Mouse (Mus musculus): ENCODE measurements around the gene Numb. TPM values are rescaled to one million over a fixed set of nuclear protein-coding genes. Genes with fewer than 3 reads are reported as not detected.

Gene Numb
- 17.2 and 18.2 TPM in 2 replicates for total RNA-seq (2012; rRNA removed)

- Histone ChIP-seq H3K4me3 (ENCODE audit: insufficient read depth in 1 of 2, low read depth in 1 of 2, low read length in 2 of 2, poor library complexity in 1 of 2, severe bottlenecking in 1 of 2) (peak within 1 kb of the TSS; percentile 80 to 95), H3K36me3 (ENCODE audit: control insufficient read depth, insufficient read depth, low read length, poor library complexity, severe bottlenecking) (0 out of 2 replicates have a peak, but pooled peaks cover 2% of the 10 kb centered on the region), H3K9me3 (ENCODE audit: control insufficient read depth, insufficient read depth, low read depth, low read length) (no peaks in the 10 kb centered on the region), H3K9ac (ENCODE audit: insufficient read depth, low read depth, low read length, poor library complexity, severe bottlenecking) (peak within 1 kb of the TSS; percentile 81), H3K4me1 (ENCODE audit: control insufficient read depth in 2 of 2, insufficient read depth in 2 of 2, low read length in 2 of 2, poor library complexity in 1 of 2) (no peaks in the 10 kb centered on the region; a peak in 2 of 4 replicates), H3K27ac (ENCODE audit: insufficient read depth, low read depth, low read length, poor library complexity, severe bottlenecking) (peak within 1 kb of the TSS; percentile 23)
- DNase-seq (ENCODE audit: low read depth, low spot score) = peak; percentile 98
- in situ Hi-C loops (cut with MboI; ENCODE audit: low sequenced_read_pairs in 2 of 2, unreplicated experiment in 2 of 2) = no loop called here
- TF ChIP-seq HCFC1 (IDR thresholded peaks at IDR 0.05; ENCODE audit: borderline replicate concordance, insufficient read depth, low read length) (no peak; the same call in 1 of the 2 replicates), CHD2 (IDR thresholded peaks at IDR 0.05; ENCODE audit: low read depth, low read length) (peak; percentile 93)
These were observed at the start of gene Numb for GRCm38 (mm10) chr12:83921535-83922381. Gene Numb (minus strand): TSS chr12:83921934.

- in situ Hi-C loops (cut with MboI; ENCODE audit: low sequenced_read_pairs in 2 of 2, unreplicated experiment in 2 of 2) = no loop called here
- H3K9me3 ChIP-seq (ENCODE audit: control insufficient read depth, insufficient read depth, low read depth, low read length) = no peaks in the 10 kb centered on the region
- TF ChIP-seq CHD2 (IDR thresholded peaks at IDR 0.05; ENCODE audit: low read depth, low read length) (no peak), ZC3H11A (IDR thresholded peaks at IDR 0.05; ENCODE audit: borderline replicate concordance, low read depth, low read length) (no peak), HCFC1 (IDR thresholded peaks at IDR 0.05; ENCODE audit: borderline replicate concordance, insufficient read depth, low read length) (no peak), MAFK (IDR thresholded peaks at IDR 0.05; ENCODE audit: insufficient read depth, low read depth, low read length) (no peak), ZNF384 (IDR thresholded peaks at IDR 0.05; ENCODE audit: low read depth, low read length) (no peak)
- H3K9ac ChIP-seq (ENCODE audit: insufficient read depth, low read depth, low read length, poor library complexity, severe bottlenecking) = no peak overlapping the region
- no peak overlapping the region for H3K27ac ChIP-seq (ENCODE audit: insufficient read depth, low read depth, low read length, poor library complexity, severe bottlenecking)
- no peak overlapping the region for H3K4me3 ChIP-seq (ENCODE audit: insufficient read depth in 1 of 2, low read depth in 1 of 2, low read length in 2 of 2, poor library complexity in 1 of 2, severe bottlenecking in 1 of 2)
- no peaks in the 10 kb centered on the region for H3K4me1 ChIP-seq (ENCODE audit: control insufficient read depth in 2 of 2, insufficient read depth in 2 of 2, low read length in 2 of 2, poor library complexity in 1 of 2)
- no peak for DNase-seq (ENCODE audit: low read depth, low spot score)
- H3K36me3 ChIP-seq (ENCODE audit: control insufficient read depth, insufficient read depth, low read length, poor library complexity, severe bottlenecking) = no peaks in the 10 kb centered on the region
These were observed 43.5 kb upstream of the Numb start for GRCm38 (mm10) chr12:83965235-83965634.

- TF ChIP-seq ZNF384 (IDR thresholded peaks at IDR 0.05; ENCODE audit: low read depth, low read length) = no peak
- no peak for TF ChIP-seq HCFC1 (IDR thresholded peaks at IDR 0.05; ENCODE audit: borderline replicate concordance, insufficient read depth, low read length)
- no peak for TF ChIP-seq MAFK (IDR thresholded peaks at IDR 0.05; ENCODE audit: insufficient read depth, low read depth, low read length)
- TF ChIP-seq CHD2 (IDR thresholded peaks at IDR 0.05; ENCODE audit: low read depth, low read length) = no peak
- no peak for TF ChIP-seq ZC3H11A (IDR thresholded peaks at IDR 0.05; ENCODE audit: borderline replicate concordance, low read depth, low read length)
These were observed 36.5 kb upstream of the Numb start for GRCm38 (mm10) chr12:83958278-83958677.

DNA sequence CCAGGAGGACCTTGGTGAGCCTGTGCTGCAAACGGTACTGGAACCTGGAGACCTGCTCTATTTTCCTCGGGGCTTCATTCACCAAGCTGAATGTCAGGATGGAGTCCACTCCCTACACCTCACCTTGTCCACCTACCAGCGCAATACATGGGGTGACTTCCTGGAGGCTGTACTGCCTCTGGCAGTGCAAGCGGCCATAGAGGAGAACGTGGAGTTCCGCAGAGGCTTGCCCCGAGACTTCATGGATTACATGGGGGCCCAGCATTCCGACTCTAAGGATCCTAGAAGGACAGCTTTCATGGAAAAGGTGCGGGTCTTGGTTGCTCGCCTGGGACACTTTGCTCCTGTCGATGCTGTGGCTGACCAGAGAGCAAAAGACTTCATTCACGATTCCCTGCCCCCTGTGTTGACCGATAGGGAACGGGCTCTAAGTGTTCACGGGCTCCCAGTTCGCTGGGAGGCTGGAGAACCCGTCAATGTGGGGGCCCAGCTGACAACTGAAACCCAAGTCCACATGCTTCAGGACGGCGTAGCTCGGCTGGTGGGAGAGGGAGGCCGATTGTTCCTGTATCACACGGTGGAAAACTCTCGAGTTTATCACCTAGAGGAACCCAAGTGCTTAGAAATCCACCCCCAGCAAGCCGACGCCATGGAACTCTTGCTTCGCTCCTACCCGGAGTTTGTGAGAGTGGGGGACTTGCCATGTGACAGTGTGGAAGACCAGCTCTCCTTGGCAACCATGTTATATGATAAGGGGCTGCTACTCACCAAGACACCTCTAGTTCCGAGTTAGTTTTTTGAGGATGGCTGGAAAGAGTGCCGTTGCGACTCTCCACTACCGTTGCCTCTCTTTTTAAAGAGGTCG is 30.2 kb upstream of the Numb start:
- H3K9ac ChIP-seq (ENCODE audit: insufficient read depth, low read depth, low read length, poor library complexity, severe bottlenecking) = peak overlapping the region; percentile 95
- H3K36me3 ChIP-seq (ENCODE audit: control insufficient read depth, insufficient read depth, low read length, poor library complexity, severe bottlenecking) = peaks cover 14% of the 10 kb centered on the region
- no peak for DNase-seq (ENCODE audit: low read depth, low spot score)
- in situ Hi-C loops (cut with MboI; ENCODE audit: low sequenced_read_pairs in 2 of 2, unreplicated experiment in 2 of 2) = no loop called here
- TF ChIP-seq ZNF384 (IDR thresholded peaks at IDR 0.05; ENCODE audit: low read depth, low read length) = no peak
- no peak for TF ChIP-seq MAFK (IDR thresholded peaks at IDR 0.05; ENCODE audit: insufficient read depth, low read depth, low read length)
- TF ChIP-seq CHD2 (IDR thresholded peaks at IDR 0.05; ENCODE audit: low read depth, low read length) = no peak
- TF ChIP-seq ZC3H11A (IDR thresholded peaks at IDR 0.05; ENCODE audit: borderline replicate concordance, low read depth, low read length) = no peak
- TF ChIP-seq HCFC1 (IDR thresholded peaks at IDR 0.05; ENCODE audit: borderline replicate concordance, insufficient read depth, low read length) = no peak
- H3K4me3 ChIP-seq (ENCODE audit: insufficient read depth in 1 of 2, low read depth in 1 of 2, low read length in 2 of 2, poor library complexity in 1 of 2, severe bottlenecking in 1 of 2) = peak overlapping the region; percentile 77 to 96
- H3K27ac ChIP-seq (ENCODE audit: insufficient read depth, low read depth, low read length, poor library complexity, severe bottlenecking) = no peak overlapping the region
- peaks cover 0 to 13% of the 10 kb centered on the region in 2 experiments; a peak in 2 of 4 replicates for H3K4me1 ChIP-seq (ENCODE audit: control insufficient read depth in 2 of 2, insufficient read depth in 2 of 2, low read length in 2 of 2, poor library complexity in 1 of 2)
- H3K9me3 ChIP-seq (ENCODE audit: control insufficient read depth, insufficient read depth, low read depth, low read length) = no peaks in the 10 kb centered on the region

More at GRCm38 (mm10) chr12:83958278-83958677, 36.5 kb upstream of the Numb start:
- in situ Hi-C loops (cut with MboI; ENCODE audit: low sequenced_read_pairs in 2 of 2, unreplicated experiment in 2 of 2) = no loop called here
- Histone ChIP-seq H3K36me3 (ENCODE audit: control insufficient read depth, insufficient read depth, low read length, poor library complexity, severe bottlenecking) (no peaks in the 10 kb centered on the region), H3K27ac (ENCODE audit: insufficient read depth, low read depth, low read length, poor library complexity, severe bottlenecking) (no peak overlapping the region), H3K4me1 (ENCODE audit: control insufficient read depth in 2 of 2, insufficient read depth in 2 of 2, low read length in 2 of 2, poor library complexity in 1 of 2) (peaks cover 0 to 4% of the 10 kb centered on the region in 2 experiments; a peak in 2 of 4 replicates), H3K9me3 (ENCODE audit: control insufficient read depth, insufficient read depth, low read depth, low read length) (no peaks in the 10 kb centered on the region), H3K4me3 (ENCODE audit: insufficient read depth in 1 of 2, low read depth in 1 of 2, low read length in 2 of 2, poor library complexity in 1 of 2, severe bottlenecking in 1 of 2) (no peak overlapping the region), H3K9ac (ENCODE audit: insufficient read depth, low read depth, low read length, poor library complexity, severe bottlenecking) (no peak overlapping the region)
- DNase-seq (ENCODE audit: low read depth, low spot score) = no peak
